Mouse (Mus musculus) midbrain, embryonic 16.5 days (tissue): ENCODE data around the gene Ccn6. TPM values are rescaled to one million over a fixed set of nuclear protein-coding genes. Genes with fewer than 3 reads are reported as not detected.

Source experiments
- ATAC-seq: fragments of 200-750 bp; cut with Nextera tagmentation; 2 replicates; pipeline ENCODE4 v1.8.0; 2017; ENCODE audit warnings: moderate TSS enrichment
- H3K27ac ChIP-seq: fragments of 300-500 bp; sonication (generic); 2 replicates; pipeline ENCODE4 v1.5.1; 2014; ENCODE audit warnings: mild to moderate bottlenecking, low read length, mixed read lengths
- H3K27me3 ChIP-seq: fragments of 300-500 bp; sonication (generic); 2 replicates; pipeline ENCODE4 v1.6.1; 2014; ENCODE audit warnings: low read depth, low read length, mixed read lengths; ENCODE audit not compliant: control insufficient read depth, insufficient read depth
- H3K36me3 ChIP-seq: fragments of 300-500 bp; sonication (generic); 2 replicates; pipeline ENCODE4 v1.6.1; 2014; ENCODE audit warnings: mild to moderate bottlenecking, low read length, moderate library complexity, mixed read lengths; ENCODE audit not compliant: control insufficient read depth, insufficient read depth
- H3K4me1 ChIP-seq: fragments of 300-500 bp; sonication (generic); 2 replicates; pipeline ENCODE4 v1.6.1; 2014; ENCODE audit warnings: mild to moderate bottlenecking, low read length, mixed read lengths; ENCODE audit not compliant: control insufficient read depth, insufficient read depth
- H3K4me2 ChIP-seq: fragments of 300-500 bp; sonication (generic); 2 replicates; pipeline ENCODE4 v1.6.1; 2014; ENCODE audit warnings: mild to moderate bottlenecking, low read length, mixed read lengths
- H3K4me3 ChIP-seq: fragments of 300-500 bp; sonication (generic); 2 replicates; pipeline ENCODE4 v1.5.1; 2014; ENCODE audit warnings: low read depth, mild to moderate bottlenecking, low read length, moderate library complexity, mixed read lengths
- H3K9ac ChIP-seq: fragments of 300-500 bp; sonication (generic); 2 replicates; pipeline ENCODE4 v1.6.1; 2014; ENCODE audit warnings: low read depth, low read length, mixed read lengths
- H3K9me3 ChIP-seq: fragments of 300-500 bp; sonication (generic); replicated peaks from 2 replicates; pipeline ENCODE4 v1.6.1; 2014; ENCODE audit warnings: mild to moderate bottlenecking, low read length, mixed read lengths; ENCODE audit not compliant: control insufficient read depth, poor library complexity, severe bottlenecking
- WGBS: fragments of 180-500 bp; shearing (Covaris S2); extraction: QIAGEN DNeasy Blood & Tissue Kit; methylation state at CpG from one replicate; pipeline ENCODE4 v1.1.7; 2014; 5-methylcytosine and 5-hydroxymethylcytosine counted together
- polyA plus RNA-seq: library from polyadenylated mRNA; unstranded; fragments of >200 nt; fragmentation: Nextera tagmentation; extraction: Ambion mirVana; gene quantifications from 2 replicates; pipeline ENCODE4 v1.2.1, GENCODE M21; 2015

Gene Ccn6
- polyA plus RNA-seq, 1 experiment from 2014 or later: 0.30 TPM

DNA sequence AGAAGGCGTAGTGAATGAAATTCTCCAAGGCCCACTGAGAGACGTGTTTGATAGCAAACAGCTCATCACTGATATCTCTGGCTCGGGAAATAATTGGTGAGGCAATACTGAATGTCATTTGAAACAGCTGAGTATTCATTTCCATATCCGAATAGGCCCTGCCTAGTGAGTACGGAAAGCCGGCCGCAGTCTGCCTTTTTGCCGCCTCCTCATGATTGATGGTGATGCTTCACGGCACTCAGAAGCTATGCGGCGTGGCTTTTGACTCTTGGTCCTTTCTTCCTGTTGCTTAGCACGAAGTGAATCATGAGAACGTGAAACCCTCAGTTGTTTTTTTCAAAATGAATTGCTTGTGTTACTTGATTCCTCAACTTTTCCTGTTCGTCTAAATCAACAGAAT lies 22.8 kb downstream of the Ccn6 start:
- ATAC-seq: no peak
- Histone ChIP-seq H3K36me3 (peaks cover 29% of the 10 kb centered on the region), H3K27me3 (no peaks in the 10 kb centered on the region), H3K9ac (no peak overlapping the region), H3K4me1 (no peaks in the 10 kb centered on the region), H3K9me3 (no peaks in the 10 kb centered on the region), H3K4me2 (no peak overlapping the region), H3K27ac (no peak overlapping the region), H3K4me3 (no peak overlapping the region)
- 87% methylated on average over 14 of the region's 14 CpGs for WGBS

DNA sequence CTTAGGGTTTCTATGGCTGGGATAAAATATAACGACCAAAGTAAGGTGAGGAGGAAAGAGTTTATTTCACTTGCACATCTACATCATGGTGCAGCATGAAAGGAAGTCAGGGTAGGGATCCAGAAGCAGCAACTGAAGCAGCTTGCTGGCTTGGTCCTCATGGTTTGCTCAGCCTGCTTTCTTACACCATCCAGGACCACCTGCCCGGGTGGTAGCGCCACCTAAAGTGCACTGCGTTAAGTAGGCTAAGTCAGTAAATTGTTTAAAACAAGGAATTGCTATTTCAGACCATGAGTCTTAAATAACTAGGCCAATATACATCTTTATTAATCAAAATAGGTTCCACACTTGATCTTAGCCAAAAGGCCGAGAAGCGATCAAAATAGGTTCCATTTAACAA lies 24.8 kb downstream of the Ccn6 start:
- Histone ChIP-seq H3K4me1 (peaks cover 4% of the 10 kb centered on the region), H3K9ac (no peak overlapping the region), H3K36me3 (peaks cover 17% of the 10 kb centered on the region), H3K27ac (no peak overlapping the region), H3K27me3 (no peaks in the 10 kb centered on the region), H3K9me3 (no peaks in the 10 kb centered on the region), H3K4me2 (no peak overlapping the region), H3K4me3 (no peak overlapping the region)
- no peak for ATAC-seq
- 85% methylated on average over 6 of the region's 6 CpGs for WGBS

DNA sequence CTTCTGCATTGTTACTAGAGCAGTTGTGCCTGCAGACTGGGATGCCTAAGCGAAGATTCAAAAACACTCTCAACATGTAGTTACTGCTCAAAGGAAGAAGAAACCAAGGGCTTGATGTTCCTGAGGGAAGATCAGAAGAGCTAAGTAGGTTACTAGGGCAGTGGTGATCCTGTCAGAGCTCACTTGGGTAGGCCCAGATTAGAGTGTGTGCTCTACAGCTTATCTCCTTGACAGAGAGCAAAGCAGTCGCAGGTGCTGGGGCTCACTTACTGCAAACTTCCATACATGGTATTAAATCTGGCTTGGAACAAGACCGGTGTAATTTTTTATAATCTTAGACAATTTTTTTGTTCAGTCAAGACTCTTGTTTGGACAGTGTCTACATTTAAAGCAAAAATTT lies 25.8 kb downstream of the Ccn6 start:
- 90% methylated on average over 3 of the region's 3 CpGs for WGBS

DNA sequence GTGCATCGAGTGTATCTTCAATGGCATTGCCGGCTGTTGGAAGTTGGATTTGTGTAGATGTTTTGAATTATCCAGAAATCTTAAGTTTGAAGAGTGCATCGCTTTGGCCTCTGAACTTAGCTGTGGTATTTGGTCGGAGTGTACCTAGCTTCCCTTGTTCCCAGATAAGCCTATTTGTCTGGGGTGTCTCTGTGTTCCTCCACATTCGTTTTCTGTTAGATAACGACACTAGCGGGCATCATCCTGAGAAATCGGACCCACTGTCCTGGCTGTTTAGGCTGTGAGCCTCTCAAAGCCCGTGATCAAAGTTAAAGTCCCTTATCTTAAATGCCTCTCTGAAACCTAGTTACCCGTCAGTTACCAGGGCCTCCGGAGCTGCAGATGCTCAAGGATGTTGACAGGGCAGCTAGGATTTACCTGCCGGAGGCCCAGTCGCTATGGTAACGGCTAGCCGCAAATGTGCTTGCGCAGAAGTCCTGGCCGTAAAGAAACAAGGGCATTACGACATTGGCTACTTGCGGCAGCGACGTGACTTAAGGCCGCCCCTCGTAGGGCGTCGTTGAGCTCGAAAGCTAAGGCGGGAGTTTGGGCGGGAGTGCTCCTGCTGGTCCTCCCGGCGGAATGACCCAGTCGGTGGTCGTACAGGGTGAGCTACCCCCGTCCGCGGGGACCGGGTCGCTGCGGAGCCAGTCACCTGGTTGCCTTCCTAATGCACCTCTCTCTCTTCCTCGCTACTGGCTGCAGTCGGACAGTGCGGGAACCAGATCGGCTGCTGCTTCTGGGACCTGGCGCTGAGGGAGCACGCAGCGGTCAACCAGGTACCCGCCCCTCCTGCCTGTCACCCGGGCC lies 29.9 kb downstream of the Ccn6 start, which contains the start of the genes Fam229b and Tube1:
Fam229b (minus strand) TSS at position 453 of the 849 bp plus-strand sequence.
Tube1 (plus strand) TSS at position 515 of the 849 bp plus-strand sequence.
- Histone ChIP-seq H3K9ac (peak within 1 kb of the TSS; percentile 79), H3K36me3 (peaks cover 7% of the 10 kb centered on the region), H3K27me3 (no peaks in the 10 kb centered on the region), H3K4me2 (peak within 1 kb of the TSS; percentile 94), H3K9me3 (no peaks in the 10 kb centered on the region), H3K4me1 (peaks cover 10% of the 10 kb centered on the region), H3K4me3 (peak within 1 kb of the TSS; percentile 77), H3K27ac (peak within 1 kb of the TSS; percentile 84)
- peak; percentile 95 for ATAC-seq
- 4% methylated on average over 47 of the region's 47 CpGs for WGBS

More for the DNA sequence above, 25.8 kb downstream of the Ccn6 start:
- no peak overlapping the region for H3K4me2 ChIP-seq
- H3K36me3 ChIP-seq: peaks cover 17% of the 10 kb centered on the region
- H3K4me1 ChIP-seq: peaks cover 10% of the 10 kb centered on the region
- no peak for ATAC-seq
- no peak overlapping the region for H3K27ac ChIP-seq
- H3K9ac ChIP-seq: no peak overlapping the region
- H3K4me3 ChIP-seq: no peak overlapping the region
- no peaks in the 10 kb centered on the region for H3K27me3 ChIP-seq
- no peaks in the 10 kb centered on the region for H3K9me3 ChIP-seq

GRCm38 (mm10) chr10:39121412-39121811 lies 42.2 kb downstream of the Ccn6 start:
- Histone ChIP-seq H3K4me3 (no peak overlapping the region), H3K27me3 (no peaks in the 10 kb centered on the region), H3K4me1 (no peaks in the 10 kb centered on the region), H3K4me2 (no peak overlapping the region), H3K9me3 (no peaks in the 10 kb centered on the region), H3K9ac (no peak overlapping the region), H3K27ac (no peak overlapping the region), H3K36me3 (no peaks in the 10 kb centered on the region)
- WGBS: 41% methylated on average over 4 of the region's 4 CpGs
- peak; percentile 56 for ATAC-seq

- peak overlapping the region; percentile 24; the same call in 1 of the 2 replicates for H3K27ac ChIP-seq
- no peak overlapping the region for H3K9ac ChIP-seq
- no peaks in the 10 kb centered on the region for H3K36me3 ChIP-seq
- no peaks in the 10 kb centered on the region for H3K27me3 ChIP-seq
- H3K9me3 ChIP-seq: no peaks in the 10 kb centered on the region; the same call in 1 of the 2 replicates
- 47% methylated on average over 4 of the region's 4 CpGs for WGBS
- no peak overlapping the region for H3K4me2 ChIP-seq
- ATAC-seq: 0 out of 2 replicates have a peak, but pooled peaks have one; percentile 41
- H3K4me3 ChIP-seq: no peak overlapping the region
- H3K4me1 ChIP-seq: peaks cover 2% of the 10 kb centered on the region; the same call in 1 of the 2 replicates
Measured at GRCm38 (mm10) chr10:39109489-39109874, 54.1 kb downstream of the Ccn6 start.

DNA sequence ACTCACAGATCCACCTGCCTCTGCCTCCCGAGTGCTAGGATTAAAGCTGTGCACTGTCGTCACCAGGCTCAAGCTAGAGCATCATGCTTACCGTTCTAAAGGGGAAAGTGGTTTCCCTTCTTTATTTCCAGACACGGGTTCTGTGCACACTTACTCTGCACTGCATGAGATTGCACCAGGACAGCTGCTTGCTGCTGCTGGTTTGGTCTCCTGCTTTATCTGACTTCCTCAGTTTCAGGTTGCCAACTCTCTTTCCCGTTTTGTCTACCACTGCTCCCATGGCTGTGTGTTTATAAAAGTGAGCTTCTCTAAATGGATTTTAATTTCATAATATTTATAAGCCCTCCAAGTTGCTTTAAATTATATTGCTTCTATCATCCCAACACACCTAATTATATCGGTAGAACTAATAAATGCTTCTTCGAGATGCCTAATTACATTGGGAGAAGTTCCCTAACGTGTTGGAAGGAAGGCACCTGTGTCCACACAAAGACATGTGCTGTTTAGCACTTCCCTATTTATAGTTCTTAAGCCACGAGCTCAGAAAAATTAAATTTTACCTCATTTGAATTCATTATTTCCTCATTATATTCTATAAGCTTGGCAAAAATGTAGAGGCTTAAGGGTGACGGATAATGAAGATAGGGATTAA lies 54.6 kb downstream of the Ccn6 start:
- H3K9ac ChIP-seq: no peak overlapping the region
- no peak overlapping the region for H3K4me2 ChIP-seq
- H3K9me3 ChIP-seq: no peaks in the 10 kb centered on the region; the same call in 1 of the 2 replicates
- H3K27ac ChIP-seq: no peak overlapping the region
- peaks cover 2% of the 10 kb centered on the region; the same call in 1 of the 2 replicates for H3K4me1 ChIP-seq
- no peaks in the 10 kb centered on the region for H3K36me3 ChIP-seq
- 66% methylated on average over 10 of the region's 10 CpGs for WGBS
- ATAC-seq: no peak
- no peak overlapping the region for H3K4me3 ChIP-seq
- H3K27me3 ChIP-seq: no peaks in the 10 kb centered on the region

DNA sequence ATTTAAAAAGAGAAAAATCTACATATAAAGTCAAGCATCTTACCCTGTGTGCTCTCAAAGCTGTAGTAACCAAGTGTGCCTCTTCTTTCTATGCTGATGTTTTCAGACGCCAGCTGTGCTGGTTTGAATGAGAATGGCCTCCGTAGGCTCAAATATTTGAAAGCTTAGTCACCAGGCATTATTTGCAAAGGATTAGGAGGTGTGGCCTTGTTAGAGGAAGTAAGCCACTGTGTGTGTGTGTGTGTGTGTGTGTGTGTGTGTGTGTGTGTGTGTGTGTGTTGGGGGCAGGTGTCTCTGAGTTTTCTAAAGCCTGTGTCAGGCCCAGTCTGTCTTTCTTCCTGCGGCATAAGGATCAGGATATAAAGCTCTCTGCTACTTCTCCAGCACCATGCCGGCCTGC lies 56.7 kb downstream of the Ccn6 start:
- H3K4me2 ChIP-seq: no peak overlapping the region
- ATAC-seq: no peak
- no peaks in the 10 kb centered on the region for H3K27me3 ChIP-seq
- no peak overlapping the region for H3K9ac ChIP-seq
- no peaks in the 10 kb centered on the region for H3K36me3 ChIP-seq
- no peak overlapping the region for H3K4me3 ChIP-seq
- H3K27ac ChIP-seq: no peak overlapping the region
- H3K9me3 ChIP-seq: no peaks in the 10 kb centered on the region; the same call in 1 of the 2 replicates
- H3K4me1 ChIP-seq: peaks cover 2% of the 10 kb centered on the region; the same call in 1 of the 2 replicates
- WGBS: 20% methylated on average over 4 of the region's 4 CpGs

- Histone ChIP-seq H3K36me3 (no peaks in the 10 kb centered on the region), H3K27me3 (no peaks in the 10 kb centered on the region), H3K4me1 (peaks cover 2% of the 10 kb centered on the region; the same call in 1 of the 2 replicates), H3K27ac (no peak overlapping the region), H3K9ac (no peak overlapping the region), H3K4me3 (no peak overlapping the region), H3K9me3 (no peaks in the 10 kb centered on the region; the same call in 1 of the 2 replicates), H3K4me2 (no peak overlapping the region)
- 44% methylated on average over 3 of the region's 3 CpGs for WGBS
- ATAC-seq: no peak
Measured at GRCm38 (mm10) chr10:39106413-39106812, 57.2 kb downstream of the Ccn6 start.
